Mouse (Mus musculus): ENCODE results near the gene Gm49416. TPM values are rescaled to one million over a fixed set of nuclear protein-coding genes. Genes with fewer than 3 reads are reported as not detected.

The Gm49416 gene
- polyA plus RNA-seq, 1 experiment from 2014 or later: not detected

- Histone ChIP-seq H3K4me1 (replicated peaks; ENCODE audit: control insufficient read depth, insufficient read depth, low read length) (peaks cover 11% of the 10 kb centered on the region), H3K4me3 (ENCODE audit: low read depth, low read length) (peak overlapping the region; percentile 97), H3K27me3 (ENCODE audit: control insufficient read depth, insufficient read depth, low read length) (no peaks in the 10 kb centered on the region), H3K9me3 (ENCODE audit: control insufficient read depth, low read length) (no peaks in the 10 kb centered on the region), H3K4me2 (ENCODE audit: low read depth, low read length, severe bottlenecking) (peak overlapping the region; percentile 89), H3K27ac (ENCODE audit: low read depth, low read length) (no peak overlapping the region), H3K36me3 (ENCODE audit: control insufficient read depth, insufficient read depth, low read length) (peaks cover 2% of the 10 kb centered on the region; the same call in 1 of the 2 replicates), H3K9ac (ENCODE audit: low read length) (peak overlapping the region; percentile 79)
- DNase-seq (ENCODE audit: low spot score) (no peak), ATAC-seq (replicated peaks; ENCODE audit: low FRiP score) (no peak)
- WGBS: 75% methylated on average over 3 of the region's 3 CpGs
These were observed 10.4 kb downstream of the Gm49416 start for GRCm38 (mm10) chr19:8899079-8899478.

GRCm38 (mm10) chr19:8903412-8903811, 14.7 kb downstream of the Gm49416 start:
- Histone ChIP-seq H3K27me3 (ENCODE audit: control insufficient read depth, insufficient read depth, low read length) (no peaks in the 10 kb centered on the region), H3K9me3 (ENCODE audit: control insufficient read depth, low read length) (no peaks in the 10 kb centered on the region), H3K4me2 (ENCODE audit: low read depth, low read length, severe bottlenecking) (no peak overlapping the region), H3K4me1 (replicated peaks; ENCODE audit: control insufficient read depth, insufficient read depth, low read length) (peaks cover 6% of the 10 kb centered on the region), H3K9ac (ENCODE audit: low read length) (no peak overlapping the region), H3K27ac (ENCODE audit: low read depth, low read length) (no peak overlapping the region), H3K36me3 (ENCODE audit: control insufficient read depth, insufficient read depth, low read length) (peaks cover 12% of the 10 kb centered on the region; the same call in 1 of the 2 replicates), H3K4me3 (ENCODE audit: low read depth, low read length) (no peak overlapping the region)
- DNase-seq (ENCODE audit: low spot score): no peak
- ATAC-seq (replicated peaks; ENCODE audit: low FRiP score): no peak
- WGBS: 94% methylated on average over 5 of the region's 5 CpGs

GRCm38 (mm10) chr19:8908531-8908930, 19.8 kb downstream of the Gm49416 start:
- no peak for ATAC-seq (replicated peaks; ENCODE audit: low FRiP score)
- Histone ChIP-seq H3K36me3 (ENCODE audit: control insufficient read depth, insufficient read depth, low read length) (peaks cover 26% of the 10 kb centered on the region; the same call in 1 of the 2 replicates), H3K4me3 (ENCODE audit: low read depth, low read length) (no peak overlapping the region), H3K27me3 (ENCODE audit: control insufficient read depth, insufficient read depth, low read length) (no peaks in the 10 kb centered on the region), H3K9ac (ENCODE audit: low read length) (no peak overlapping the region), H3K27ac (ENCODE audit: low read depth, low read length) (no peak overlapping the region), H3K4me1 (replicated peaks; ENCODE audit: control insufficient read depth, insufficient read depth, low read length) (no peaks in the 10 kb centered on the region), H3K9me3 (ENCODE audit: control insufficient read depth, low read length) (no peaks in the 10 kb centered on the region), H3K4me2 (ENCODE audit: low read depth, low read length, severe bottlenecking) (no peak overlapping the region)
- 91% methylated on average over 6 of the region's 6 CpGs for WGBS
- no peak for DNase-seq (ENCODE audit: low spot score)

DNA sequence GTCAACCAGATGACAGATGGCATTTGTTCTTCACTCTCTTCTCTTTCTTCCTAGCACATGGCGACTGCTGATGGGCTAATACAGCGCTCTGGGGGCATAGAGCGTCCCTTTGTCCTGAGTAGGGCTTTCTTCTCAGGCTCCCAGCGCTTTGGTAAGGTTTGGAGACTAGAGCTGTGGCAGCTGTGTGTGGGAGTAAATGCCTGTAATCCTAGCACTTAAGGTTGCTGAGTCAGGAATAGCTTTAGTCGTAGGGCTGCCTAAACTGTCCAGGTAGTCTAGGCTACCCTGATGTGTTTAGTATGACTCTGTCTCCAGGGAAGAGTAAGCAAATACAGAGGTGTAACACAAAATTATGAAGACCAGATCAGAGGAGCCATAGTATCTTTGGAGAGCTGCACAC, 23.1 kb downstream of the Gm49416 start:
- Histone ChIP-seq H3K27me3 (ENCODE audit: control insufficient read depth, insufficient read depth, low read length) (no peaks in the 10 kb centered on the region), H3K9me3 (ENCODE audit: control insufficient read depth, low read length) (no peaks in the 10 kb centered on the region), H3K9ac (ENCODE audit: low read length) (no peak overlapping the region), H3K27ac (ENCODE audit: low read depth, low read length) (no peak overlapping the region), H3K4me1 (replicated peaks; ENCODE audit: control insufficient read depth, insufficient read depth, low read length) (no peaks in the 10 kb centered on the region), H3K4me2 (ENCODE audit: low read depth, low read length, severe bottlenecking) (no peak overlapping the region), H3K4me3 (ENCODE audit: low read depth, low read length) (no peak overlapping the region), H3K36me3 (ENCODE audit: control insufficient read depth, insufficient read depth, low read length) (peaks cover 46% of the 10 kb centered on the region)
- 97% methylated on average over 5 of the region's 5 CpGs for WGBS
- ATAC-seq (replicated peaks; ENCODE audit: low FRiP score): no peak
- DNase-seq (ENCODE audit: low spot score): no peak

DNA sequence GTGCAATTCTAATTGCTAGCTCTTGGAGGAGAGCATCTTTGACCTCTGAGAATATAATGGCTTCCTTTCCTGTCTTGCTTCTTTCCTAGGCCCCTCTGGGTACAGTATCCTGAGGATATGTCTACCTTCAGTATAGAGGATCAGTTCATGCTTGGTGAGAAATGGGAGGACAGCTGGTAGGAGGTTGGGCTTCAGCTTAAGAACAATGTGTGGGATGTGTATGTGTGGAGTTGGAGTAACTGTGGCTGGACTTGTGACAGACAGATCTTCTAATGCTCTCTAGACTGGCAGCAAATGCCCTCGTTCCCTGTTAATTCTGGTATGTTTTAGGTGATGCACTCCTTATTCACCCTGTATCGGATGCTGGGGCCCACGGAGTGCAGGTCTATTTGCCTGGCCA, 25.5 kb downstream of the Gm49416 start:
- H3K4me1 ChIP-seq (replicated peaks; ENCODE audit: control insufficient read depth, insufficient read depth, low read length): no peaks in the 10 kb centered on the region
- H3K27ac ChIP-seq (ENCODE audit: low read depth, low read length): no peak overlapping the region
- WGBS: 95% methylated on average over 3 of the region's 3 CpGs
- no peak overlapping the region for H3K4me2 ChIP-seq (ENCODE audit: low read depth, low read length, severe bottlenecking)
- peaks cover 41% of the 10 kb centered on the region for H3K36me3 ChIP-seq (ENCODE audit: control insufficient read depth, insufficient read depth, low read length)
- H3K9ac ChIP-seq (ENCODE audit: low read length): no peak overlapping the region
- ATAC-seq (replicated peaks; ENCODE audit: low FRiP score): no peak
- no peak for DNase-seq (ENCODE audit: low spot score)
- H3K27me3 ChIP-seq (ENCODE audit: control insufficient read depth, insufficient read depth, low read length): no peaks in the 10 kb centered on the region
- H3K9me3 ChIP-seq (ENCODE audit: control insufficient read depth, low read length): no peaks in the 10 kb centered on the region
- no peak overlapping the region for H3K4me3 ChIP-seq (ENCODE audit: low read depth, low read length)

GRCm38 (mm10) chr19:8919000-8919399, 30.3 kb downstream of the Gm49416 start:
- no peak overlapping the region for H3K4me3 ChIP-seq (ENCODE audit: low read depth, low read length)
- H3K27ac ChIP-seq (ENCODE audit: low read depth, low read length): no peak overlapping the region
- H3K4me2 ChIP-seq (ENCODE audit: low read depth, low read length, severe bottlenecking): no peak overlapping the region
- peaks cover 26% of the 10 kb centered on the region for H3K36me3 ChIP-seq (ENCODE audit: control insufficient read depth, insufficient read depth, low read length)
- no peaks in the 10 kb centered on the region for H3K27me3 ChIP-seq (ENCODE audit: control insufficient read depth, insufficient read depth, low read length)
- DNase-seq (ENCODE audit: low spot score) (no peak), ATAC-seq (replicated peaks; ENCODE audit: low FRiP score) (no peak)
- no peaks in the 10 kb centered on the region for H3K9me3 ChIP-seq (ENCODE audit: control insufficient read depth, low read length)
- peaks cover 4% of the 10 kb centered on the region; the same call in 1 of the 2 replicates for H3K4me1 ChIP-seq (replicated peaks; ENCODE audit: control insufficient read depth, insufficient read depth, low read length)
- 95% methylated on average over 3 of the region's 3 CpGs for WGBS
- H3K9ac ChIP-seq (ENCODE audit: low read length): no peak overlapping the region

GRCm38 (mm10) chr19:8919684-8920072, 31.0 kb downstream of the Gm49416 start:
- 76% methylated on average over 6 of the region's 6 CpGs for WGBS
- no peak overlapping the region; the same call in 1 of the 2 replicates for H3K4me3 ChIP-seq (ENCODE audit: low read depth, low read length)
- peak overlapping the region; percentile 68 for H3K27ac ChIP-seq (ENCODE audit: low read depth, low read length)
- peak overlapping the region; percentile 93; the same call in 1 of the 2 replicates for H3K4me2 ChIP-seq (ENCODE audit: low read depth, low read length, severe bottlenecking)
- peaks cover 4% of the 10 kb centered on the region; the same call in 1 of the 2 replicates for H3K4me1 ChIP-seq (replicated peaks; ENCODE audit: control insufficient read depth, insufficient read depth, low read length)
- H3K9ac ChIP-seq (ENCODE audit: low read length): peak overlapping the region; percentile 77
- ATAC-seq (replicated peaks; ENCODE audit: low FRiP score) (0 out of 2 replicates have a peak, but pooled peaks have one; percentile 17), DNase-seq (ENCODE audit: low spot score) (no peak)
- H3K27me3 ChIP-seq (ENCODE audit: control insufficient read depth, insufficient read depth, low read length): no peaks in the 10 kb centered on the region
- peaks cover 19% of the 10 kb centered on the region for H3K36me3 ChIP-seq (ENCODE audit: control insufficient read depth, insufficient read depth, low read length)
- no peaks in the 10 kb centered on the region for H3K9me3 ChIP-seq (ENCODE audit: control insufficient read depth, low read length)

DNA sequence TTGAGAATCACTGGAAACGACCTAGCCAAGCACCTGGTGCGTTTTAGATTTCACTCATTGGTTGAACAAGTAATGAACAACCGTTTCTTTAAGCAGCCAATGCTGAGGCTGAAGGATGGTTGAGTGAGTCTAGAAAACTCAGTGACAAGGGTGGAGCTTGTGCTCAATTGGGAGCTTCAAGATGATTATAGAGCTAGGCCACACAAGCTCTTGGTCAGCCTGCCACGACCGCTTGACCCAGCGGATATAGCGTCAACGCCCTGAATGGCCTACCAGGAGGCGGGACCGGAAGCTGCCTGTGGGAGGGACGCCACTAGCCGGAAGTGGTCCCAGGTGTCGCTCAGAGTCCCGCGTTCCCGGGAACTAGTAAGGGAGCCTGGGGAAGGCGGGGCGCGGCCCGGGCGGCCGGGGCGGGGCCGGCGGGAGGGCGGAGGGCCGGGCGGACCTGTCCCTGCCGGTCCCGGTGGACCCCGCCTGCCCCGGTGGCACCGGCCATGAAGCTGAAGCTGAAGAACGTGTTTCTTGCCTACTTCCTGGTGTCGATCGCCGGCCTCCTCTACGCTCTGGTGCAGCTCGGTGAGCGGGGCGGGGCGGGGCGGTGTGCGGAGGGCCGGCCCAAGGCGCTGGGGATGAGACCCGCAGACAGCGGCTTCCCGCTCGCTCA, 31.5 kb downstream of the Gm49416 start, which contains the start of gene B3gat3:
Gene B3gat3 (plus strand): TSS at position 302 of the 664 bp plus-strand sequence.
- Histone ChIP-seq H3K4me2 (ENCODE audit: low read depth, low read length, severe bottlenecking) (peak within 1 kb of the TSS; percentile 93), H3K27ac (ENCODE audit: low read depth, low read length) (peak within 1 kb of the TSS; percentile 68), H3K4me3 (ENCODE audit: low read depth, low read length) (peak within 1 kb of the TSS; percentile 89), H3K36me3 (ENCODE audit: control insufficient read depth, insufficient read depth, low read length) (peaks cover 14% of the 10 kb centered on the region), H3K9me3 (ENCODE audit: control insufficient read depth, low read length) (no peaks in the 10 kb centered on the region), H3K9ac (ENCODE audit: low read length) (peak within 1 kb of the TSS; percentile 77), H3K27me3 (ENCODE audit: control insufficient read depth, insufficient read depth, low read length) (no peaks in the 10 kb centered on the region), H3K4me1 (replicated peaks; ENCODE audit: control insufficient read depth, insufficient read depth, low read length) (peaks cover 4% of the 10 kb centered on the region; the same call in 1 of the 2 replicates)
- WGBS: 3% methylated on average over 43 of the region's 50 CpGs
- DNase-seq (ENCODE audit: low spot score) (peak; percentile 95), ATAC-seq (replicated peaks; ENCODE audit: low FRiP score) (peak; percentile 98)

Measured in forebrain, embryonic 11.5 days (tissue).